Mouse (Mus musculus): ENCODE results near the gene Atg4b.
"Not testable (repeated sequence)": the region's sequence is repeated elsewhere in the genome, so short reads cannot be mapped to it uniquely, and the experiment has no call there.

The Atg4b gene

GRCm38 (mm10) chr1:93755618-93756017 lies 4.3 kb downstream of the Atg4b start:
- no peak for ATAC-seq (ENCODE audit: low TSS enrichment)

GRCm38 (mm10) chr1:93756154-93756553 lies 4.9 kb downstream of the Atg4b start:
- ATAC-seq (ENCODE audit: low TSS enrichment), result no peak

DNA sequence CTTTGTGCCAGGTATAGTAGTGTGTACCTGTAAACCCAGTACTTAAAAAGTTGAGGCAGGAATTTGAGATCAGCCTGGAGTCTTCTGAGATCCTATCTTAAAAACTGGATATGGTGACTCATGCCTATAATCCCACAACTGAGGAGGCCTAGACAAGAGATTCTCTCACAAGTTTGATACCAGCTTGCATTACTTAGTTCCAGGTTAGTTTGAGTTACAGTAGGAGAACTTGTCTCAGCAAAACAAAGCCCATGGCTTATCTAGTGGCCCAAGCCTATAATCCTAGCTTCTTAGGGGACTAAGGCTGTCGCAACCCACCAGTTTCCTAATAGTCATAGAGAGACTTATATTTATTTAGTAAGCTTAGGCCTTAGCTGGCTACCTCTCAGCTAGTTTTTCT lies 8.8 kb downstream of the Atg4b start:
- no peak for ATAC-seq (ENCODE audit: low TSS enrichment)

- ATAC-seq (ENCODE audit: low TSS enrichment), result not testable (repeated sequence)
These were observed 12.2 kb downstream of the Atg4b start for GRCm38 (mm10) chr1:93763531-93763930.

DNA sequence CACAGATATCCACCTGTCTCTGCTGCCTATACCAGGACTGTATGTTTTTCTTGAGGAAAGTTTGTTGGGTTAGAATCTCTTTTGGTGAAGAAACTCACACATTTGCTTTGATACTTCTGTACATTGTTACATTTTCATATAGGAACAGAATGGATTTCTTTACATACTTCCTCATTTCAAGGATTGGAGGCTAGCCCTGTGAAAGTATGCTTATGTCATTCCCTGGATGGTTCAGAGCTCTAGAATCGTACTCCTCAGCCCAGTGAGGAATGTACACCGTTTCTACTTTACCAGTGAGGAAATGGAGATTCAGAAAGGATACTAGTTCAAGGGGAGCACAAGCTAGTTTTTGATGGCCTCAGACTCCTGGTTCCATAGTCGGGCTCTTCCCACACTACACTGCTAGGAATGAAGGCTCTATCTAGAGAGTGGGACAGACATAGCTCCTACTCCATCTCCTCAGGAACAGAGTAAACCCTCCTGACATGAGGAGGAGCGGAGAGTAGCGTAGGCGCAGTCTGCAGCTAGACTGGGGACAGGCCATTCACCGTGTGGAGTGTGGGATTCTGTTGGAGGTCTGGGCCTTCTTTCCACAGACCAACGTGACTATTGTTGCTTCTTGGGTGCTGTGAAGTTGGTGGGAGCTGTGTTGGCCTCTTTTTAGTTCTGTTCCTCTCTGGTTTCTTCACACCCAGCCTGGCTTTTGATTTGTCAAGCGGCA lies 13.7 kb downstream of the Atg4b start:
- peak; percentile 78 for ATAC-seq (ENCODE audit: low TSS enrichment)

GRCm38 (mm10) chr1:93767600-93767999 lies 16.3 kb downstream of the Atg4b start:
- ATAC-seq (ENCODE audit: low TSS enrichment), result no peak

DNA sequence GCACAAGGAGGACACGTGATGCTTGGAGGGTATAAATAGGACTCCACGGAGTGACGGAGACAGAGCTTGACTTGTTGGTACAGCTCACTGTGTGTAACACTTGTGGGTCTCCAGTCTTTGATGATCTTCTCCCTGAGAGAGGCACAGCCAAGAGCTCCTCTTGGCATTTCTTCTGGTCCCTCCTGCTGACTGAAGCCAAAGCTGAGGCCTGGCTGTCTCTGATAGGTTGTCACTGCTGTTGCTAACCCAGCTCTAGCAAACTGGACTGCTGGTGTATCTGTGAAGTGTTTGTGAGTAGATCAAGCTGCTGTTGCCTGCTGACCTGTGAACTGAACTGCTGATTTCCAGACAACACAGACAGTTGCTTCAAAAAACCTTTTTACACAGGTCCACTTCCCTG lies 18.6 kb downstream of the Atg4b start:
- ATAC-seq (ENCODE audit: low TSS enrichment), result no peak

DNA sequence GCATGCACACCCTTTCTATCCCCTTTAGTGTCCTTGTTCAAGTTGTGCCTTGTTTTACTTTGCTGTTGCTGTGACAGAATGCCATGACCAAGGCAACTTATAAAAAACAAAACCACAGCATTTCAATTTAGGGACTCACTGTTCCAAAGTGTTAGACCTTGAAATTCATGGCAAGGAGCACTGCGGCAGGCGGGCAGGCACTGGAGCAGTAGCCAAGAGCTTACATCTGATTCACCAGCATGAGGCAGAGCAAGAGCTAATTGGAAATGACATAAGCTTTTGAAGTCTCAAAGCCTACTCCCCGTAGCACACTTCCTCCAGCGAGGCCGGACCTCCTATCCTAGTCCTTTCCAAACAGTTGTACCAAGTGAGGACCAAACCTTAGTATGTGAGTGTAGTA lies 25.4 kb downstream of the Atg4b start:
- no peak for ATAC-seq (ENCODE audit: low TSS enrichment)

GRCm38 (mm10) chr1:93786912-93787311 lies 35.6 kb downstream of the Atg4b start:
- no peak for ATAC-seq (ENCODE audit: low TSS enrichment)

- no peak for ATAC-seq (ENCODE audit: low TSS enrichment)
These were observed 43.2 kb downstream of the Atg4b start for GRCm38 (mm10) chr1:93794526-93794925.

DNA sequence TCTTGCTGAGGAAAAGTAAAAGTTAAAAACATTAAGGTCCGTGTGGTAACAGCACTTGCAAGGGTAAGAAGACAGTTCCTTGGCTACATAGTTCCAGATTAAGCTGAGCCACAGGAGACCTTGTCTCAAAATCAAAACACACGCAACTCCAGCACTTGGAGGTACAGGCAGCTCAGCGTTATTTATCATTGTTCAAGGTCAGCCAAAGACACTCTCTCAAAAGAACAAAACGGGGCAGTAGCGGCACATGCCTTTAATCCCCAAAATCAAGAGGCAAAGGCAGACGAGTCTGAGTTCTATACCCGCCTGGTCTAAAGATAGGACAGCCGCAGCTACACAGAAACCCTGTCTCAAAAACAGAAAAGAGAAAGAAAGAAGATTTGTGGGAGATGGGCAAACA lies 44.6 kb downstream of the Atg4b start:
- peak; percentile 18; the same call in 1 of the 2 replicates for ATAC-seq (ENCODE audit: low TSS enrichment)

DNA sequence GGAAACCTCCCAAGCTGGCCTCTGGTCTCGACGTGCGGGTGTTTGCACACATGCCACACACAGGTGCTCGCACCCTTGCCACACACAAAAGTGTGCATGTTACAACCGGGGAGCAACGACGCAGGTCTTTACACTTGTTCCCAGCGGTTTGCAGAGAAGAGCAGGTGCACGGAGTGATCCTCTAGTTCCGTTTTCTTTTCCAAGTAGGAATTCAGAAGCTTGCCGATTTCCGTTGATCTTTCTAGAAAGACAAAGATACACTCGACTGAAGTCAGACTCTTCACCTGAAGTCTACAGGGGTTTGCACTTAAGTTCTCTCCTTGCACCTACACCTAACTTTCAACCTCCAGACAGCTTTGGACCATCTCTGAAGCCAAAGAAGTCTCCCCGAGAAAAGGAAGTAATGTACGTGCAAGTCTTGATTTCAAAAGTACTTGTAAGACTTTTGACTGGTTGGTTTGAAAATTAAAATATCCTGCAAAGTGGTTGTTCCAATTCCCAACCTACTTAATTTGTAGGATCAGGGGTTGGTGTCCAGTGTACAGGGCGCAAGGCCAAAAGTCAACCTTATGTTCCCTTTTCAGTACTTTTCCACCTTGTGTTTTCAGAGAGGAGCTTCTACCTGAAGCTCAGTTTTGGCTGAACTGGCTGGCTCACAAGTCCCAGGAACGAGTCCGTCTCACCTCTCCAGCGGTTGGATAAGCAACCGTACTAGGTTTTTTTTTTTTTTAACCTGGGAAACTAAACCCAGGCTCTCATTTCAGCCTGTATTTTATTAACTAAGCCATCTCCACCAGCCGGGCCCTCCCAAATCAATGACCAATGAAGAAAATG lies 49.6 kb downstream of the Atg4b start:
- no peak for ATAC-seq (ENCODE audit: low TSS enrichment)

DNA sequence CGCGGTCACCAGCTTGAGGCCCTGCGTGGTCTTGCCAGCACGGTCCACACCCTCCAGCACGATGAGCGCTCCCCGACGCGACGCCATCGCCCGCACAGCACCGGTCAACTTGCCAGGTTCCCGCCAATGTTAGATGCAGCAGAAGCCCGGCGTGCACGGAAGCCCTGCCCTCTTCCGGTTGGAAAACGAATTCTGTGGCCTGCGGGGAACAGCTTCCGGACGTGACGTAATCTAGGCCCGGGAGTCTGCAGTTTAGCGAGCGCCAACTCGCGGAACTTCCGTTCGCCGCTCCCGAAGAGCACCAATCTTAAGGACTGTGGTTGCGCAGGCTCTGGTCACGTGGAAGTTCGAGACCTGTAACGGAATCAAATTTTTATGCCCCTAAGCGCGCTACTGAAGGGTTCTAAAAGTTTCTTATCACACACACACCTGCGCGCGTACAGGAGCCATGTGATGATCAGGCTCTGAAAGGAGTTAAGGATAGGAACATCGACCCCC lies 50.5 kb downstream of the Atg4b start, which contains the start of gene Dtymk:
TSS of gene Dtymk (minus strand) at position 194 of the 498 bp plus-strand sequence.
- ATAC-seq (ENCODE audit: low TSS enrichment), result peak; percentile 69

DNA sequence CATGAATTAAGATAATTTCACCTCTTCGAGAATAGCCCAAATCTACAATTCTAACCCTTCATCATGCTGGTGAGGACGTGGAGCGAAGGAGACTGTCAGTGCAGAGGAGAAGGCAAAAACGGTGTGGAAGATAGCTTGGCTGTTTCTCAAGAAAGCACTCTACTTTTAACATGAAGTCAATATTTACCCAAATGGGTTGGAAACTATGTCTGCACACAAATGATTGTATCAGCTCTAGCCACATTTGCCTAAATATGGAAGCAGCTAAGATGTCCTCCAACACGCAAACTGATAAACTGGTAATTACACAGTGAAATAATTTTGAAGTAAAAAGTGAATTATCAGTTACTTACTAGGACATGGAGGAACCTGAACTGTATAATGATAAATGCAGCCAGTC lies 51.5 kb downstream of the Atg4b start:
- no peak for ATAC-seq (ENCODE audit: low TSS enrichment)

DNA sequence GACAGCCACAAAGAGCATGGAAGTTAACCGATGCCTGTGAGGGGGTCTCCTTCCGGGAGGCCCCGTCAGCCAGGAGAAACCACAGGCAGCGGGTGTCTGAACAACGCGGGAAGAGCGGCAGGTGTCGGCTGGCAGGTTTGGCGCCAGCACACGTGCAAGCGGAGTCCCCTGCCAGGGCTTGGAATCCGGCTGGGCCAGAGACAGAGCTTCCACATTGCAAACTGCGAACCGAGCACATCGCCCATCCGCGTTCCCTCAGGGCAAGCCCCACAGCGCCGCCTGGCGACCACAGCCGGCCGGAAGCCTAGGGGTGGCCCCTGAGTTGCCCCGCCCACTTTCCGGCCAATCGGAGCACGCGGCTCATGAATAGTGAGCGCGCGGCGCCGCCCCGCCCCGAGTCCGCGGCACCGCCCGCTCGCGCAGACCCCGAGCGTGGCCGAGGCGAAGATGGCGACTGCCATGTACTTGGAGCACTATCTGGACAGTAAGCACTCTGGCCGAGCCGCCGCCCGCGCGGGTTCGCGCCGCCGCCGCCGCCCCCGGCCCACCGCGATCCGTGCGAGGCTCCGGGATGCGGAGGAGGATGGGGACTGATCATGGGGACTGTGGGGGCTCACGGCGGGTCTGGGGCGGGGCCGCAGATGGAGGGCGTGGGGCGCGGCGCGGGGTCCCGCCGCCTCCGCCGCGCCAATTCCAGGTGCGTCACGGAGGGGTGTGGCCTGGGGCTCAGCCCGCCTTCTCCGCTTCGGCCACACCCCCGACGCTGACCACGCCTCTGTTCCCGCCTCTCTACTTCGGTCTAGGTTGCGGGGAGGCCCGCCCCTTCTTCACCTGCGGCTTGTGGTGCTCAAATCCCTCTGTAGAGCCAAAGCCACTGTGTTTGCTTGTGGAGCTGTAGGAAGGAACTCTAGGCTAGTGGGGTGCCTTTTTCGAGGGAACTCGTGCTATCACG lies 52.5 kb downstream of the Atg4b start, which contains the start of gene Ing5:
TSS of gene Ing5 (plus strand) at position 410 of the 952 bp plus-strand sequence.
- ATAC-seq (ENCODE audit: low TSS enrichment), result peak; percentile 74

DNA sequence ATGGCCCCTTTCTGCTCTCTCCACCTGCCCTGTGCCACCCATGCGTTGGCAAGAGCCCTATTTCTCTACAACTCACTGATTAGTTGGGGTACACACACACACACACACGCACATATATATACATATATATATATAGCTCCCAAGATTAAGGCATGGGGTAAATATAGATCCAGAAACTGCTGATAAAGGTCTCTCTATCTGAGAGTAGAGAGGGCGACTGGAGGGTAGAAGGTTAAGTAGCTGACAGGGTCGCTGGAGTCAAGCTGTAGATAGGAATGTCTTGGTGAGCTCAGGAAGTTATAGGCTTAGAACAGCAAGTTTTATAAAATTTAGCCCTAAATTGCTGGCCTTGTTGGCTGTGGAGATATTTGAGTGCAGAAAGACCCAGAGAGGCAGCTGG lies 53.5 kb downstream of the Atg4b start:
- no peak for ATAC-seq (ENCODE audit: low TSS enrichment)

DNA sequence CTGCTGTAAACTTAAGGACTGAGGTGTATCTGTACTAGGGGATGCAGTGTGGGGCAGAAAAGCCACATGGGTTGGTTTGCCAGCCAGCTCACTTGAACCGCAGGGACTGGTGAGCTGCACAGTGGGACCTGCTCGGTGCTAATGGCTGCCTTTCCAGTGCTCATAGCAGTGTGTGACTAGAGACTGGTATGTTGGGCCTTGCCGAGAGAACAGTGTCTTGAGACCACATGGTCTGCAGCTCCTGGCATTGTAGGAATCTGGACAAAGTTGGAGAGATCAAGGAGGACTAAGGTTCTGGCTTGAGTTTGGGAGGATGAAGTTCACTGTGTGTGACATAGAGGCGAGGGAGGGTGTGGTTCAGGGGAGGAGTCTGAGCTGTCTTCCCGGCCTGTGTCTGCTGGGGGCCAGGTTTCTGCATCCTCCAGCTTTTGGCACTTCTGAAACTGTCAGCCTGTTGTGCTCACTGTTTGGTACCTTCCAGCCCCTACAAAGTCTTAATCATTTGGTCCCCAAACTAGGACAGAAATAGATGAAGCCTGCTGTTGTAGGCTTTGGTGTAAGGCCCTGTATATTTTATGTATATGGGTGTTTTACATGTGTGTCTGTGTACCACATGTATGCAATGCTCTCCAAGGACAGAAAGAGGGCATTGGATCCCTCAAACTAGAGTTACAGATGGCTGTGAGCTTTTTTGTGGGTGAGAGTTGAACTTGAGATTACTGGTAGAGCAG lies 54.1 kb downstream of the Atg4b start:
- no peak for ATAC-seq (ENCODE audit: low TSS enrichment)

DNA sequence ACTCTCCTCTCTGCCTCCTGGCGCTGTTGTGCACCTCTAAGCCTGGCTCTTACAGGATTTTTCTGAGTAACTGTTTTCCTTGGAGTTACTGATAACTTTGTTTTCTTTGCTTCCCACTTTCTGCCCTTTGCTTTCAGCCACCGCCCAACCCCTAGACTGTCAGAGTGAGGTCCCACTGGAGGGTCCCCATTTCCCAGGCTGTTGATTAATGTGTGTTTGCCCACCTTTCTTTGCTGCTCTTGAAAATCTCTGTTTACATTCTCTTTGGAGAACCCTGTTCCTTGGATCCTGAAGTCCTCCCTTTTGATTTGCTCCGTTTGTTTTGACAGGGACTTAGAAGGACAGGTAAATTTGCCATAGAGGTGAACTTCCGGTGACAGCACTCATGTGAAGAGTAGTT lies 57.6 kb downstream of the Atg4b start:
- ATAC-seq (ENCODE audit: low TSS enrichment), result no peak

- ATAC-seq (ENCODE audit: low TSS enrichment), result no peak
These were observed 58.7 kb downstream of the Atg4b start for GRCm38 (mm10) chr1:93810011-93810410.

GRCm38 (mm10) chr1:93811495-93812039 lies 60.3 kb downstream of the Atg4b start:
- ATAC-seq (ENCODE audit: low TSS enrichment), result peak; percentile 22; the same call in 1 of the 2 replicates
